Mouse (Mus musculus) fat pad, adult 2 months (tissue): ENCODE data around the gene Gm4871.
"Not testable (repeated sequence)": the region's sequence is repeated elsewhere in the genome, so short reads cannot be mapped to it uniquely, and the experiment has no call there.

Experiments used
- DNase-seq: peaks from one replicate; pipeline ENCODE4 v3.0.0-alpha.2; 2011; ENCODE audit warnings: low read depth, low spot score; ENCODE audit errors: extremely low read depth

The Gm4871 gene

DNA sequence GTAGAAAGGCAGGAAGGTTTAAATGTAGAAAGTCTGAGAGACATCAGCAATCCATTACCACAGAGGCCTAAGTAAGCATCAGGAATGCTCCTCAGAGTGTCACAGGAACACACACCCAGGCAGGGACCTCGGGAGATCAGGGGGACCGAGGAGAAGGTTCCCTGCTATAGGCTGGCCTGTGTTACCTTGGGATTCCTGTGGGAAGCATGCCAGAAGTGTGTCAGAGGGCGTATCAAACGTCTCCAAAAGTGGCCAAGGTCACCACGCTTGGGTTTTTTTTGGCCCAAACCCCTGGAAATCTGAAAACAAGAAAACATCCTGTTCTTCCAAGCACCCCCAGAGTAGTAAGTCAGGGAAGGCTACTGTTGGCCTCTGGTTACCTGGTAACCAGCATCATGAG, at the start of gene Gm4871:
Gm4871 (minus strand) TSS at position 364 of the 400 bp plus-strand sequence.
- not testable (repeated sequence) for DNase-seq

DNA sequence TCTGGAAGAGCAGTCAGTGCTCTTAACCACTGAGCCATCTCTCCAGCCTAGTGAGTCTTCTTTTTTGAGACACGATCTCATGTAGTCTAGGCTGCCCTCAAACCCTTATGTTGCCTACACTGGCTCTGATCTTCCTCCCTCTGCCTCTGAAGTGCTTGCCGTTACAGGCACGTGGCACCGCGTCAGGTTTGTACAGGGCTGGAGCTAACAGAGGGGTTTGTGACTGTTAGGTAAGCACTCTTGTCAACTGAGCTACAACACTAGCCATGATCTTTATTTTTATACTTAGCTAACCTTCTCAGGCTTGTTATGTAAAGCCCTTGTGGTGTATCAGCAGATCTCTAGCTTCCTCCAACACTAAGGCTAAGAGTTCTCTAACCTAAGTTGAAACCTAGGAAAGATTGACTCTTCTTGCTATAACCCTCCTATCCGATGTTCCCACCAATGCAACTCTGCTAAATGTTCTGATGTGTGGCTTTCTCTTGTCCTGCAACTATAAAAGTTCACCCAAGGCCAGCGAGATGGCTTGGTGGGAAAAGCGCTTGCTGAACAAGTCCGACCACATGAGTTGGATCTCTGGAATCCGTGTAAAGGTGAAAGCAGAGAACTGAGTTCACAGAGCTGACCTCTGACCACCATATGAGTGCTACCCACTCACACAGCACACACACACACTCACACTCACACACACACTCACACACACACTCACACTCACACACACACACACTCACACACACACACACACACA, 49.5 kb upstream of the Gm4871 start:
- no peak for DNase-seq

DNA sequence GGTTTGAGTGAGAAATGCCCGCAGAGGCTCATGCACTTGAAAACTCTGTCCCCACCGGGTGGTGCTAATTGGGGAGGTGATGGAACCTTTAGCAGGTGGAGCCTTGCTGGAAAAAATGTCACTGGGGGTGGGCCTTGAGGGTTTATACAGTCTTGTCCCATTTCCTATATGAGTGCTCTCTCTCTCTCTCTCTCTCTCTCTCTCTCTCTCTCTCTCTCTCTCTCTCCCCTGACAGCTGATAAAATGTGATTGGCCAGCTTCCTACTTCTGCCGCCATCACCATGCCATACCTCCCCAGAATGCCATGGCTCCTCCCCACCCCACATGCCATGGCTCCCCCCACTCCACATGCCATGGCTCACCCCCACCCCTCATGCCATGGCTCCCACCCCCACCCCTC, 42.5 kb upstream of the Gm4871 start:
- no peak for DNase-seq

DNA sequence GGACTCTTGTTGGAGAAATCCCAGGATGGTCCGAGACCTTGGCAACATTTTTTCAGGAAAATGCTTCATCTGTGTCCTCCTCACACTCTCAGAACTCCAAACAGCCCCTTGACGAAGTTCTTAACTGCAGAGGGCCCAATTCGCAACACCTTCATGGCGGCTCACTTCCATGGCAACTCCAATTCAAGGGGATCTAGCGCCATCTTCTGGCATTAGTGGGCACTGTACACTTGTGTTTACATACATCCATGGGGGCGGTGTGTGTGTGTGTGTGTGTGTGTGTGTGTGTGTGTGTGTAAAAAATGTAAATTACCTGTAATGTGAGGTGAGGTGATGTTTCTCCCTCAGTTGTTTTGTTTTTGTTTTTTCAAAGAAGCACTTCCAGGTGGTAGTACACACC, 38.8 kb upstream of the Gm4871 start:
- no peak for DNase-seq

DNA sequence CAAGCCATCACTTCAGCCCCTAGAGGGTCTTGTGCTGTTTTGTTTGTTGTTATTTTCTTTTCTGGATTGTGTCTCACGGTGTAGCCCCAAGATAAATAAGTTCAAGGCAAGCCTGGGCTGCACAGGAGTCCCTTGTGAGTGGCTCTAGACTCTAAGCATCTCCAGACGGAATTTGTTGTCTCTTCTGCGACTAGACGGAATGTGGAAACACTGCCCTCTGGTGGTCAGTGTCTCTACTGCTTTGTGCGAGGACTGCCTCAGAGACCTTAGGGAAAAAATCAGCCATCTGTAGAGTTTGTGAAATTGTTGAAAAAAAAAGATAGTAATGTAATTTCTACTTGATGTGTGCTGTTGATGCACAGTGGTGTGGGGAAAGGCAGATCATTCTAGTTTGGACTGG, 37.2 kb upstream of the Gm4871 start:
- no peak for DNase-seq

DNA sequence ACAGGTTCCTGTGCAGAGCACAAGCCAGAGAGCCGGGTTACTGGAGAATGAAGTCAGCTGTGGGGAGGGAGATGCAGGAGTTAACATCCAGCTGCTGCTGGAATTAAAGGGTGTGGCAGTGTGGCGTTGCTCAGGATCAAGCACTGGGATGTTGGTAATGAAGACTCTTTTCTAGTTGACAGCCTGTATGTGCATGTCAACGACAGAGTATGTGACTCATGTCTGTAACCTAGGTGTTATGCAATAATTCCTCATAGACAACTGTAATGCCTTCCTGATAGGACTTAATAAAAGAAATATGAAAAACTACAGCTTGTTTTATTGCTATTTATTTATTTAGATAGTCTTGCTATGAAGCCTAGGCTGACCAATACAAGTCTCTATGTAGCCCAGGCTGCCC, 36.3 kb upstream of the Gm4871 start:
- no peak for DNase-seq

DNA sequence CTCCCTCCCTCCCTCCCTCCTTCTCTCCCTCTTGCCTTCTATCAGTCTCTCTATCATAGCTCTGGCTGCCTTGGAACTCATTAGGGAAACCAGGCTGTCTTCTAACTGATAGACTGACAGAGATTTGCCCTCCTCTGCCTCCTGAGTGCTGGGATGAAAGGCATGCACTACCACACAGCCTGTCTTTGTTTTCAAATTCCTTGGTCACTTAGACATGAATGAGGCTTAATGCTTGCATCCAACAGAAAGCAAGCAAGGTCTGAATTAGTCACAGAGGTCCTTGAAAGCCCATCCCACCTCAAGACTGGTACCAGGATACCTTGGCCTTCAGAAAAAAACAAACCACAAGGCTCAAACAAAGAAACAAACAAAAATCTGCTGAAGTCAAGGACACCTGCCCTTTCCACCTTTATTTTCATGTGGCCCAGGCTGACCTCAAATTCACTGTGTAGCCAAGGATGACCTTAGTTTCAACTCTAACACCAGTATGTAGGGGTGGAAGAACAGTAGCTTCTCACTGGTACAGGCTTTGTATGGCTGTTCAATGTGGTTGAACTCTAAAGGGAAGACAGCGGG, 32.3 kb upstream of the Gm4871 start:
- DNase-seq: no peak

DNA sequence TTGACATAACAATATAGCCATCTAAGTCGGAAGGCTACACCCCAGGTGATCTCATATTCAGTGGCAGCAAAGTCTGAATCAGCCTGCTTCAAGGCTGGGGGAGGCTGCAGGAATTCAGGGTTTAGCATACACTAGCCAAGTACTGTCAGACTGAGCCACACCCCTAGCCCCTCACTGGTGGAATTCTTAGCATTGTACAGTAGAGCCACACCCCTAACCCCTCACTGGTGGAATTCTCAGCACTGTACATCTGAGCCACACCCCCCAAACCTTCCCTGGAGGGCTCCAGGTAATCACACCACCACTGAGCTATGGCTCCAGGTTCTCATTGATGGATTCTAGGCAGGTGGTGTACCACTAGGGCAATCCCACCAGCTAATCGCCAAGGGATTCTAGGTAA, 27.0 kb upstream of the Gm4871 start:
- DNase-seq: no peak

DNA sequence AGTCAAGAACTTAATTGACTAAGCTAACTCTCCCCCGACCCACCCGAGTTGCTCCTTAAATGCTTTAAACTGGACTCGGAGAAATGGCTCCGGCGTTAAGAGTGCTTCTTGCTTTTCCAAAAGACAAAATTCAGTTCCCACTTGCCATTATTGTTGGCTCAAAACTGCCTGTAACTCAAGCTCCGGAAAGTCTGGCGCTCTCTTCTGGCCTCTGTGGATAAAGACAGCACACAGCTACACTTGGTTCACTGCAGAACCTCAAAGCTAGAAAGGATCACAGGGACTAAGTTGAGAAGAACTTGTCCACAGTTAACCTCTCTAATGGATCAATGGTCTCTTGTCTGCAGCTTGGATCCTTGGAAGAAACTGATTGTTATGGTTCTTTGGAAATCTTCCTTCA, 26.2 kb upstream of the Gm4871 start:
- no peak for DNase-seq

DNA sequence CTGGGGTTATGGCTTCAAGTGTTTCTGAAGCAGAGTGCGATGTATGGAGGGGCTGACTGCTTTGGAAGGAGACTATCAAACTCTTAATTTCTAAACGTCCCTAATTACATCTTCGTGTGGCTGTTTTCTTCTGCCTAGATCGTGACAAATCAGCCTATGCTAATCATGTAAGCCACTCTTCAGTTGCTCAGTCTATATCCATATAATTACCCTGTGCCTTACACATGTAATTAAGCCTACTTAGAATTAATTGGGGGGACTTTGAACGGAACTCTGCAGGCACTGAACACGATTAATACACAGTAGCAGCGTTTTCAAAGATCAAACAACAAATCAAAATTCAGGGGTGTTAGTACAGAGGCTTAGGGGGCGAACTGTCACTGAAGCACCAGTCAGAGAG, 25.4 kb upstream of the Gm4871 start:
- DNase-seq: no peak

DNA sequence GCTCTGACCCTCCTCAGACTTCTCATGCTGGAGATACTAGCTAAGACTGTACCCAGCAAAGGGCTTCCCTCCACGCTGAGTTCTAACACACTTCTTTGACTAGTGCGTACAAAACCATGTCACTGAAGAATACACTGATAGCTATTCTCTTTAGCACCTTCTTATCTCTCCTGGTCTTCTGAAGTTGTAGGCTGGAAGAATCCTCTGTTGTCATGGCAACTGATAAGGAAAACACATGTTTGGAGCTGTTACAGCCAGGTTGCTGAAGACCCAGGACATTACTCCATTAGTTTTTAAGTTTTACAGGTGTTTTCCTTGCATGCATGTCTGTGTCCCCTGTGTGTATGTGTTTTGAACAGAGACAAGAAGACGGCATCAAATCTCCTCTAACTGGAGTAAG, 21.6 kb upstream of the Gm4871 start:
- DNase-seq: not testable (repeated sequence)

DNA sequence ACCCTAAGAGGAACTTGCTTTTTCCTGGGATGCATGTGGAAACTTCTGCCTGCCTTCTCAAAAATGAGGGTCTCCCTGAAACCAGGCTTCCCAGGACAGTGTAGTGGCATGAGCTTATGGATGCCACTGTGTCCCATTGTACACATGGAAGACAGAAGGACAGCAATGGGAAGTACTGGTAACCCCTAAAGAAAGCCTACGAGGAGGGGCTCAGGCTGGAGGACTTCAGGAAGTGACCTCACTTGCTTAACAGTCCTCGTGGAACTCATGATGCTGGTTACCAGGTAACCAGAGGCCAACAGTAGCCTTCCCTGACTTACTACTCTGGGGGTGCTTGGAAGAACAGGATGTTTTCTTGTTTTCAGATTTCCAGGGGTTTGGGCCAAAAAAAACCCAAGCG, 10.1 kb upstream of the Gm4871 start, which contains the start of gene 1700018F24Rik:
1700018F24Rik (plus strand) TSS at position 301 of the 400 bp plus-strand sequence.
- not testable (repeated sequence) for DNase-seq

DNA sequence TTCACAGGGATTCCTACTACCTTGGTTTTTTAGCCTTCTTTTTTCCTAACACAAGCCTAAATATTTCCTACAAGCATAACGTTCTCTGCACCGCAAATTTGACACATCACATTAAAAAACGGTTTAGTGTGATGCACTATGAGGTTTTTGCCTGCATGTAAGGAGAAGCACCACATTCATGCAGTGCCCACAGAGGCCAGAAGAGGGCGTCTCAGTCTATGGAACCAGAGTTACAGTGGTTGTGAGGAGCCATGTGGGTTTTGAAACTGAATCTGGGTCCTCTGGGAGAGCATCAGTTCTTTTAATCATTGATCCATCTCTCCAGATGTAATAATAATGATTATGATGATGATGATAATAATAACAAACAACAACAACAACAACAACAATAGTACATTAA, 9.1 kb upstream of the Gm4871 start:
- DNase-seq: no peak

DNA sequence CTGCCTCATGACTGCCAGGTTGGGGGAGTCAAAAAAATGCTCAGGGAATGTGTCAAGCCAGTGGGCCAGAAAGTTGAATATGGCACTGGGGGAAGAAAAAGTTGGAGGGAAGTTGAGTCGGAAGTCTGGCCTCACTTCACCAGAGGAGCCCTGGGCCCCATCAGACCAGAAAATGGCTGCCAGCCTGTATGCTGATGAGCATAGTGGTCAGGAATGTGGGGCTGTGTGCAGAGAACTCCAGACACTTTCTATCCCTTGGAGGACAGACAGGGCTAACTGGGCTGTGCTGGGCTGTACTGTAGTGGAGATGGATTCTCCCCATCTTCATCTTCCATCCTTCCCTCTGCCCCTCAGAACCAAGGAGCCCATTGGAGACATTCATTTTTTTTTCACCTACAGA, 2.1 kb downstream of the Gm4871 start:
- DNase-seq: not testable (repeated sequence)

DNA sequence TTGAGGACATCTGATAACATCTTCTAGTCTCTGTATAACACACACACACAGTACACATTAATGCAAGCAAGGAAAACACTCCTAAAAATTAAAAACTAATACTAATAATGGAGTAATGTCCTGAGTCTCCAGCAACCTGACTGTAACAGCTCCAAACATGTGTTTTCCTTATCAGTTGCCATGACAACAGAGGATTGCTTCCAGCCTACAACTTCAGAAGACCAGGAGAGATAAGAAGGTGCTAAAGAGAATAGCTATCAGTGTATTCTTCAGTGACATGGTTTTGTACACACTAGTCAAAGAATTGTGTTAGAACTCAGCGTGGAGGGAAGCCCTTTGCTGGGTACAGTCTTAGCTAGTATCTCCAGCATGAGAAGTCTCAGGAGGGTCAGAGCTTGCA, 11.8 kb downstream of the Gm4871 start:
- DNase-seq: not testable (repeated sequence)

DNA sequence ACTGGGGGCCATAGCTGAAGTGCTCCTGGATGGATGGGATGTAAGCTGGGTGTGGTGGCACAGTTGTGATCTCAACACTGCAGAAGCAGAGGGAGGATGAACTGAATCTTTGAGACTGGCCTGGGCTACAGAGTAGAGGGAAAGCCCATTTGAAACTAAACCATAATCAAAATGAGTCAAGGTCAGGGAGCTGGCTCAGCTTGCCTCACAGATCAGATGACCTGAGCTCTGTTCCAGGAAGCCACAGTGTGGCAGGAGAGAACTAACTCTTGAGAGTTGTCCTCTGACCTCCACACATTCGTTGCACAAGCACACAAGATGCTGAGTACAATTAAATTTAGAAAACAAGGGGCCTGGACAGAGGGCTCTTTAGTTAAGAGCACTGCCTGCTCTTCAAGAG, 12.3 kb downstream of the Gm4871 start:
- DNase-seq: not testable (repeated sequence)

DNA sequence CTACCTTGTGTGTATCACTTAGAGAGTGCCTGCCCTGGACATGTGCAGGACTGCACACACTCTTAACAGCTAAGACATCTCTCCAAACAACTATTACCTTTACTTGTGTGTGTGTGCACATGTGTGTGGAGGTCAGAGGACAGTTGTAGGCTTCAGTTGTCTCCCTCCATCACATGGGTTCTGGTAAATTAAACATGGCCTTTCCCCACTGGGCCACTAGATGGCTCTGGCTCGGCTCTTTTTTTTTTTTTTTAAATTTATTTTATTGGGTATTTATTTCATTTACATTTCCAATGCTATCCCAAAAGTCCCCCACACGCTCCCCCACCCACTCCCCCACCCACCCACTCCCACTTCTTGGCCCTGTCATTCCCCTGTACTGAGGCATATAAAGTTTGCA, 15.8 kb downstream of the Gm4871 start:
- DNase-seq: not testable (repeated sequence)

DNA sequence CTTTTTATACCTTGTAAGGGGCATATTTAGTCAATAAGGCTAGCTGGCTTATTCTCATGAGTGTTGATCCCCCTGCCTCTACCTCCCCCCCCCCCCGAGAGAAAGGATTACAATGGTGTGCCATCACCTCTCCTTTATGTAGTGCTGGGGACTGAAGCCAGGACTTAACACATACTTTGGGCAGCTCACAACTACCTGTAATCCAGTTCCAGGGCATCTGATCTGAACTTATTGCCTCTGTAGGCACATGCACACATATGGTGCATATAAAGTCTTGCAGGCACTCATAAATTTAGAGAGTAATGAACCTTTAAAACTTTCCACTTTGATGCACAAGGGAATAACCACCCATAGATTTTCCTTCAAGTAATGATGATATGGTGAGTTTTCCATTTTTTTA, 18.3 kb downstream of the Gm4871 start:
- no peak for DNase-seq

DNA sequence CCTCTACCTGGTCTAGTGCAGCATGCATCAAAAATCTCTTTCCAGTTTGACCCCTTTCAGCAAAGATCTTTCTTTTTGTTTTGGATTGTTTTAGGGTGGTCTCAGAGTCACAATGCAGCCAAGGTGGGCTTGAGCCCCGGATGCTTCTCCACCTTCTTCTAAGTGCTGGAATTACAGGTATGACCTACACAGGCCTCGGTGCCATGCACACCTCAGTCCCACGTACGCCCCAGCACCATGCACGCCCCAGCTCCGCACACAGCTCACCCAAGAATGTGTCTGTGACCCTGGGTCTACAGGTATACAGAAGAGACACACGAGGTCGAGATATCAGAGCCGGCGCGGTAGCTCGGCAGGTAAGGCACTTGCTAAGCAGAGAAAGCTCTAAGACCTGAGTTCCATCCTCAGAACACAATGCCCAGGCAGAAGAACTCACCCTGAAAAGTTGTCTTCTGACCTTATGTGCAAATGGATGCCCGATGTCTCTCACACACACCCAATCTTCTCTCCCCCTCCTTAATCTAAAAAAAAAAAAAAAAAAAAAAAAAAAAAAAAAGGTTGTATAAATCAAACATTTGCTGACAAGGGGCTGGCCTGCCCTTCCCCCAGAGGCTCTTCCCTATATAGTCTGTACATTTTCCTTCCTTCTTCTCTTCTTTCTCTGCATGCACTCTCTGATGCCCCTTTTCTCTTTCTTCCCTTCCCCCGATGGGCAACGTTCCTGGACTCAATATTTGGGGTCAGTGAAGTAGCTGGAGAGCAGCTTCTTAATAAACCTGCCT, 23.5 kb downstream of the Gm4871 start:
- no peak for DNase-seq

DNA sequence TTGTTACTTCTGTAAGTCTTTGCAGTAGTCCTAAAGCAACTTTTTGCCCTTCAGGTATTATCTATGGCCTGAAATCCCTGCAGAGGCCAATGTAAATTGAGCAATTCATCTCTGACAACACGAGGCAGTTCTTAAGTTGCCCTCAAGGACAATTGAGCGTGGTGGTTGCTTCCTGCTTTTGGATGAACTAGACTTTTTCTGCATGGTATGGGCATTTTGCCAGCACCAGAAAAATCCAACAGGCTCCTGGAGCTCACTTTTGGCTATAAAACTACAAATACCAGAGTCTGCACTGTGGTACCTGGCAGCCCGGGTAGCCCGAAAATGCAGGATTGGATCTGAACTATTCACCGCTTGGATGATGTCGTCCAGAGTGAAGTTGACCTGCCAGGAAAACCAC, 27.0 kb downstream of the Gm4871 start:
- peak; percentile 47 for DNase-seq

DNA sequence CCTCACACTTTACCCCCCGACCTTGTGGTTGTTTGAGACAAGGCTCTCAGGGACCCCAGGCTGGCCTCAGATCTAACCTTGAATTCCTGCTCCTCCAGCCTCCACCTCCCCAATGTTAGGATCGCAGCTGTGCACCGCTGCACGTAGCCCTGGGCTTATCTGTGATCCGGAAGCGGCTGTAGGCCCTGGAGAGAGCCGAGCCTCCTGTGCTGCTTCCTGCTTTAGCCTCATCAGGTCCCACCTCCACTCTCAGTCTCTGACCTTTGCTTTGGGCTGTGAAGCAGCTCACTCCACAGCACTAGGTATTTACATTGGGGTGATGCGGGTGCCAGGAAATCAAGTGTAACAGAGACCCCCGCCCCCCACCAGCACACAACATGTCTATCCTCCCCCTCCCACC, 28.1 kb downstream of the Gm4871 start:
- no peak for DNase-seq

DNA sequence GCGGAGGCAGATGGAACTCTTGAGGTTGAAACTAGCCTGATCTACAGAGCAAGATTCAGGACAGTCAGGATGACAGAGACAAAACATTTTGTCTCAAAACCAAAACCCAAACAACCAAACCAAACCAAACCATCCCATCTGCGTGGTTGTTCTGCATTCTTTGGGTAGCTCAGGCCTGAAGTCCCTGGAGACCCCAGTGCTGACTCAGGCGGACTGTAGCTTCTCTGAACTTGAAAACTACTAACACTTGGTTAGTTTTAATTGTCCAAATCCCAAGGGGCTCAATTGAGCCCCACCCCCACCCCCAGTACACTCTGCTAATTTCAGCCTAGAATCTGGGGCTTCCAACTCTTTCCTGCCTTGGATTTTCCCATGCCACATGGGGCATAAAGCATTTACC, 29.2 kb downstream of the Gm4871 start:
- DNase-seq: no peak
